Mouse (Mus musculus): Measurements from ENCODE around the gene Gpr155. TPM values are rescaled to one million over a fixed set of nuclear protein-coding genes. Genes with fewer than 3 reads are reported as not detected.
A peak's percentile ranks its signal among the peaks of the same experiment; 100 is the strongest.

Gpr155 gene
- total and polyA plus RNA-seq, 3 experiments, result 0.23 to 0.99 TPM; not detected in 1

DNA sequence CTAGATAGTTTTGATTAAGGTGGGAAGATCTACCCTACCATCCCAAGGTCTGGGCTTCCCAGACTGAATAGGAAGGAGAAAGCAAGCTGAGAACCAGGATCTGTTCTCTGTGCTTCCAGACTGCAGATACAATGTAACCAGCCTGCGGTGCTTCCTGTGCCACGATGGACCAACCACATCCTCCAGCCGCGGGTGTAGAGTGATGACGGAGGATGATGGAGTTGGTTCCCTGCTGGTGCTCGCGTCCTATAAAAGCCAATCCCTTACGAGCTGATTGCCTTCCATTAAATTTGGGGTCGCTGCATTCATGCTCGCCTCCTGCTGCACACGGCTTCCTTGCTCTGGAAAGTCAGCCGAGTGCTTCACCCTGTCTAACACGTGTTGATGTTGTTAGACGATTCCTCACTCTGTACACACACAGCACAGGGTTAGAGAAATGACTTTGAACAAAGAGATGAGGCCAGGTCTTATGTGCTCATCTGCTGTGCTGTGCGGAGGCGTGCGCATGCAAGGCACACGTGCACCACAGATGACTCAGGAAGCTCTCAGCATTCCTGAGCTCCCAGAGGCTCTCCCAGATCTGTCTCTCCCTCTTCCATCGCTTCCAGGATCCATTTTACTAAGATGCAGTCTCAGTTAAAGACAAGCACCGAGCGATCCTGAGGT lies 42.6 kb upstream of the Gpr155 start:
- Histone ChIP-seq H3K27me3 (ENCODE audit: control insufficient read depth in 1 of 2, insufficient read depth in 2 of 2, low read length in 2 of 2) (0 out of 4 replicates have a peak, but pooled peaks cover 0 to under 1% of the 10 kb centered on the region in 2 experiments), H3K9ac (ENCODE audit: control insufficient read depth, low read depth, low read length, poor library complexity, severe bottlenecking) (no peak overlapping the region), H3K79me2 (ENCODE audit: control insufficient read depth, insufficient read depth, low read length, poor library complexity) (no peaks in the 10 kb centered on the region), H3K9me3 (replicated peaks; ENCODE audit: insufficient read depth, low read length) (no peaks in the 10 kb centered on the region), H3K4me3 (ENCODE audit: control insufficient read depth in 1 of 2, insufficient read depth in 1 of 2, low read depth in 2 of 2, low read length in 2 of 2) (no peak overlapping the region), H3K36me3 (ENCODE audit: control insufficient read depth in 1 of 2, insufficient read depth in 2 of 2, low read length in 2 of 2) (peaks cover 0 to 1% of the 10 kb centered on the region in 2 experiments; a peak in 1 of 4 replicates), H3K4me1 (ENCODE audit: control insufficient read depth in 1 of 2, insufficient read depth in 2 of 2, low read length in 2 of 2) (no peaks in the 10 kb centered on the region), H3K27ac (ENCODE audit: control insufficient read depth, low read depth, low read length) (no peak overlapping the region)
- DNase-seq (ENCODE audit: low read depth, low spot score), result no peak
- no peak for TF ChIP-seq USF2 (IDR thresholded peaks at IDR 0.05; ENCODE audit: borderline replicate concordance in 1 of 2, insufficient read depth in 1 of 2, low read depth in 1 of 2, low read length in 2 of 2)
- TF ChIP-seq POLR2AphosphoS2 (IDR thresholded peaks at IDR 0.05; ENCODE audit: low read length), result 0 out of 2 replicates have a peak, but pooled peaks have one; percentile 4
- TF ChIP-seq BHLHE40 (IDR thresholded peaks at IDR 0.05; ENCODE audit: borderline replicate concordance, low read depth, low read length), result no peak

DNA sequence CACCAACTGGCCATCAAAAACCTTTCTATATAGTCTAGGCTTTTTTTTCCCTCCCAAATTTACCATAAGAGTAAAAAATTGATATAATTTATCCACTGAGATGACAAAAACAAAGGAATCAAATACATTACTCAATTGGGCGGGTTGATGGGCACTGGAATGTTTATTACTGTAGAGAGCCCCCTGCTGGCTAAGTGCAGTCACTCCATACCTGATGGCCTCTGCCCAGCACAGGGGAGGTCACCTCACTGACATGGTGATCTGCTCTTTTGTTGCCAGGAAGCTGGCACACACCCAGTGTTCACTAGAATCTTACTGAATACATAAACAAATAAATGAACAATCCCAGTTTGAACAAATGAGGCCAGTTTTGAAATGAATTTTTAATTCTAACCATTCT lies 40.9 kb upstream of the Gpr155 start:
- TF ChIP-seq CTCF (IDR thresholded peaks at IDR 0.05 in 2 of 3, conservative IDR thresholded peaks at IDR 0.05 in 1 of 3; ENCODE audit: control insufficient read depth in 1 of 3, insufficient read depth in 1 of 3, low read depth in 2 of 3, low read length in 3 of 3, poor library complexity in 1 of 3, severe bottlenecking in 1 of 3) (peak; percentile 72 to 79 (median 76)), HCFC1 (IDR thresholded peaks at IDR 0.05; ENCODE audit: low read depth, low read length) (no peak), ZC3H11A (IDR thresholded peaks at IDR 0.05; ENCODE audit: low read depth, low read length) (peak; percentile 49), CHD1 (IDR thresholded peaks at IDR 0.05; ENCODE audit: low read depth, low read length) (no peak), RAD21 (IDR thresholded peaks at IDR 0.05; ENCODE audit: low read depth, low read length) (peak; percentile 77), SMC3 (IDR thresholded peaks at IDR 0.05; ENCODE audit: low read depth, low read length) (peak; percentile 84), ZKSCAN1 (IDR thresholded peaks at IDR 0.05; ENCODE audit: low read depth, low read length) (no peak)
- H3K36me3 ChIP-seq (ENCODE audit: control insufficient read depth in 1 of 2, insufficient read depth in 2 of 2, low read length in 2 of 2), result no peaks in the 10 kb centered on the region

DNA sequence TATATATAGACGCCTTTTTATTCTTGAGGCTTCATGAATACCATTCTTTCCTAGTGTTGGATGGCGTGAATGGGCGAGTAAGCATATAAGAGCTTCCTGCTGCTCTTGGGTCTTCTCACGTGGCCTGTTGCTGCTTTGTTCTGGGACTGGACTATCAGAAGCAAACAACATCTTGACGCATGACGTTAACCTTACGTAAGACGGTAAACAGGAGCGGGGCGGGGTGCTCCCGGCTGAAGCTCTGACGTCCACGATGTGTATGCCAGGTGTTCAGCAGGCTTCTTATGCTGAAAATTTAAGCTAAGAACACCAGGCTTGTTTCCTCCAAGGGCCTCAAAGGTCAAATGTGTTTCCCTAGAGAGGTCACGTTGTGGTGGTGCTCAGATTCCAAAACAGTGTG lies 39.5 kb upstream of the Gpr155 start:
- Histone ChIP-seq H3K4me3 (ENCODE audit: control insufficient read depth in 1 of 2, insufficient read depth in 1 of 2, low read depth in 2 of 2, low read length in 2 of 2) (no peak overlapping the region), H3K36me3 (ENCODE audit: control insufficient read depth in 1 of 2, insufficient read depth in 2 of 2, low read length in 2 of 2) (no peaks in the 10 kb centered on the region), H3K79me2 (ENCODE audit: control insufficient read depth, insufficient read depth, low read length, poor library complexity) (no peaks in the 10 kb centered on the region), H3K27ac (ENCODE audit: control insufficient read depth, low read depth, low read length) (no peak overlapping the region), H3K9ac (ENCODE audit: control insufficient read depth, low read depth, low read length, poor library complexity, severe bottlenecking) (no peak overlapping the region), H3K9me3 (replicated peaks; ENCODE audit: insufficient read depth, low read length) (no peaks in the 10 kb centered on the region), H3K4me1 (ENCODE audit: control insufficient read depth in 1 of 2, insufficient read depth in 2 of 2, low read length in 2 of 2) (no peaks in the 10 kb centered on the region), H3K27me3 (ENCODE audit: control insufficient read depth in 1 of 2, insufficient read depth in 2 of 2, low read length in 2 of 2) (peaks cover 0 to 4% of the 10 kb centered on the region in 2 experiments; a peak in 1 of 4 replicates)
- DNase-seq (ENCODE audit: low read depth, low spot score), result no peak
- no peak for TF ChIP-seq KAT2A (conservative IDR thresholded peaks at IDR 0.05; ENCODE audit: low read depth, low read length)
- no peak for TF ChIP-seq ZMIZ1 (IDR thresholded peaks at IDR 0.05; ENCODE audit: low read depth, low read length)
- TF ChIP-seq MYC (IDR thresholded peaks at IDR 0.05; ENCODE audit: low read depth, low read length), result no peak
- TF ChIP-seq CTCF (IDR thresholded peaks at IDR 0.05 in 2 of 3, conservative IDR thresholded peaks at IDR 0.05 in 1 of 3; ENCODE audit: control insufficient read depth in 1 of 3, insufficient read depth in 1 of 3, low read depth in 2 of 3, low read length in 3 of 3, poor library complexity in 1 of 3, severe bottlenecking in 1 of 3), result no peak
- no peak for TF ChIP-seq ELF1 (IDR thresholded peaks at IDR 0.05; ENCODE audit: low read depth, low read length)
- no peak for TF ChIP-seq UBTF (IDR thresholded peaks at IDR 0.05; ENCODE audit: borderline replicate concordance, insufficient read depth, low read depth, low read length)
- TF ChIP-seq MAX (IDR thresholded peaks at IDR 0.05; ENCODE audit: low read length), result no peak
- no peak for TF ChIP-seq BHLHE40 (IDR thresholded peaks at IDR 0.05; ENCODE audit: borderline replicate concordance, low read depth, low read length)
- no peak for TF ChIP-seq SMC3 (IDR thresholded peaks at IDR 0.05; ENCODE audit: low read depth, low read length)
- TF ChIP-seq E2F4 (IDR thresholded peaks at IDR 0.05; ENCODE audit: borderline replicate concordance, low read depth, low read length), result no peak
- TF ChIP-seq EP300 (IDR thresholded peaks at IDR 0.05; ENCODE audit: low read depth in 1 of 2, low read length in 2 of 2), result no peak
- no peak for TF ChIP-seq CHD1 (IDR thresholded peaks at IDR 0.05; ENCODE audit: low read depth, low read length)
- no peak for TF ChIP-seq USF1 (IDR thresholded peaks at IDR 0.05; ENCODE audit: low read depth, low read length)

More for the DNA sequence above, 40.9 kb upstream of the Gpr155 start:
- H3K9ac ChIP-seq (ENCODE audit: control insufficient read depth, low read depth, low read length, poor library complexity, severe bottlenecking), result no peak overlapping the region
- no peaks in the 10 kb centered on the region for H3K4me1 ChIP-seq (ENCODE audit: control insufficient read depth in 1 of 2, insufficient read depth in 2 of 2, low read length in 2 of 2)
- no peaks in the 10 kb centered on the region for H3K79me2 ChIP-seq (ENCODE audit: control insufficient read depth, insufficient read depth, low read length, poor library complexity)
- H3K4me3 ChIP-seq (ENCODE audit: control insufficient read depth in 1 of 2, insufficient read depth in 1 of 2, low read depth in 2 of 2, low read length in 2 of 2), result no peak overlapping the region
- H3K9me3 ChIP-seq (replicated peaks; ENCODE audit: insufficient read depth, low read length), result no peaks in the 10 kb centered on the region
- H3K27ac ChIP-seq (ENCODE audit: control insufficient read depth, low read depth, low read length), result no peak overlapping the region
- H3K27me3 ChIP-seq (ENCODE audit: control insufficient read depth in 1 of 2, insufficient read depth in 2 of 2, low read length in 2 of 2), result 0 out of 4 replicates have a peak, but pooled peaks cover 0 to 1% of the 10 kb centered on the region in 2 experiments
- peak; percentile 59 for DNase-seq (ENCODE audit: low read depth, low spot score)

Data from MEL (cell line).